Mouse (Mus musculus) right cerebral cortex, adult 2 months (tissue): ENCODE measurements around the gene Ankrd60.

Source experiments
- DNase-seq, 2 experiments: peaks; one replicate each; pipeline ENCODE4 v3.0.0; 2021 to 2022; ENCODE audit warnings: low spot score in 2 of 2

Ankrd60 gene

GRCm38 (mm10) chr2:173584361-173584760 lies 6.2 kb upstream of the Ankrd60 start:
- DNase-seq = no peak

GRCm38 (mm10) chr2:173583455-173583854 lies 5.3 kb upstream of the Ankrd60 start:
- no peak for DNase-seq

- no peak for DNase-seq
These were observed 4.7 kb upstream of the Ankrd60 start for GRCm38 (mm10) chr2:173582903-173583302.

- no peak for DNase-seq
These were observed 2.9 kb upstream of the Ankrd60 start for GRCm38 (mm10) chr2:173581096-173581495.

- no peak for DNase-seq
These were observed 430 bp upstream of the Ankrd60 start for GRCm38 (mm10) chr2:173578595-173578994.

- DNase-seq = no peak
These were observed 14.0 kb downstream of the Ankrd60 start for GRCm38 (mm10) chr2:173564179-173564578.

- DNase-seq = peak; percentile 53
These were observed 14.8 kb downstream of the Ankrd60 start for GRCm38 (mm10) chr2:173563336-173563735.

- DNase-seq = peak; percentile 77 to 79
These were observed 16.2 kb downstream of the Ankrd60 start for GRCm38 (mm10) chr2:173561851-173562442.

- no peak for DNase-seq
These were observed 19.3 kb downstream of the Ankrd60 start for GRCm38 (mm10) chr2:173558754-173559396.

- no peak for DNase-seq
These were observed 24.3 kb downstream of the Ankrd60 start for GRCm38 (mm10) chr2:173553863-173554262.

GRCm38 (mm10) chr2:173550681-173551080 lies 27.5 kb downstream of the Ankrd60 start:
- no peak for DNase-seq

GRCm38 (mm10) chr2:173549236-173549635 lies 28.9 kb downstream of the Ankrd60 start:
- no peak for DNase-seq

- DNase-seq = peak; percentile 80 to 86
These were observed 32.0 kb downstream of the Ankrd60 start for GRCm38 (mm10) chr2:173545992-173546703.

GRCm38 (mm10) chr2:173542716-173543115 lies 35.4 kb downstream of the Ankrd60 start:
- no peak for DNase-seq

- no peak for DNase-seq
These were observed 36.4 kb downstream of the Ankrd60 start for GRCm38 (mm10) chr2:173541748-173542147.

GRCm38 (mm10) chr2:173539781-173540180 lies 38.4 kb downstream of the Ankrd60 start:
- no peak for DNase-seq

- DNase-seq = no peak
These were observed 42.3 kb downstream of the Ankrd60 start for GRCm38 (mm10) chr2:173535886-173536285.

- no peak for DNase-seq
These were observed 42.8 kb downstream of the Ankrd60 start for GRCm38 (mm10) chr2:173535390-173535789.

- no peak for DNase-seq
These were observed 43.6 kb downstream of the Ankrd60 start for GRCm38 (mm10) chr2:173534581-173534980.

- DNase-seq = no peak
These were observed 45.3 kb downstream of the Ankrd60 start for GRCm38 (mm10) chr2:173532711-173533462.

GRCm38 (mm10) chr2:173528493-173528892 lies 49.7 kb downstream of the Ankrd60 start:
- DNase-seq = no peak

GRCm38 (mm10) chr2:173522376-173522775 lies 55.8 kb downstream of the Ankrd60 start, which contains the start of gene 1700021F07Rik:
TSS of gene 1700021F07Rik (plus strand) at chr2:173522586.
- DNase-seq = no peak
